Mouse (Mus musculus): Measurements from ENCODE around the gene Wdr47. TPM values are rescaled to one million over a fixed set of nuclear protein-coding genes. Genes with fewer than 3 reads are reported as not detected.

Wdr47 gene
- total RNA-seq, 2 experiments from 2014 or later, result 7.6 to 9.5 TPM

DNA sequence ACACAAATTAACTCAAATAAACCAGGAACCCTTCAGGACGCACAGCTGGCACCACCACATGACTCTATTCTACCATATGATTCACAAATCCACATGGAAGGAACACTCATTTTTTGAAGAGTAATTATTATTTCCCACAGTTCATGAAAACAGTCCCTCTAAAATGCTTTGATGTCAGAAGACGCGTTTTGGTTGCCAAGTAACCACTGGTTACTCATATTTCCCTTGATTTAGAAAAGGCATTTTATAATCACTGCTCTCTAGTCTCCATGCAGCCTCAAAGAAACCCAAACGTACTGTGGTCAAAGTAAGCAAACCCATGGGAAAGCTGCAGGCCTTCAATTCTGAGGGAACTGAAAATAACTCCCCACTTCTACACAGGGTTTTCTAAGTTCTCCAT, 98.9 kb downstream of the Wdr47 start:
- intact Hi-C loops (cut with DNase I), result no loop called here

DNA sequence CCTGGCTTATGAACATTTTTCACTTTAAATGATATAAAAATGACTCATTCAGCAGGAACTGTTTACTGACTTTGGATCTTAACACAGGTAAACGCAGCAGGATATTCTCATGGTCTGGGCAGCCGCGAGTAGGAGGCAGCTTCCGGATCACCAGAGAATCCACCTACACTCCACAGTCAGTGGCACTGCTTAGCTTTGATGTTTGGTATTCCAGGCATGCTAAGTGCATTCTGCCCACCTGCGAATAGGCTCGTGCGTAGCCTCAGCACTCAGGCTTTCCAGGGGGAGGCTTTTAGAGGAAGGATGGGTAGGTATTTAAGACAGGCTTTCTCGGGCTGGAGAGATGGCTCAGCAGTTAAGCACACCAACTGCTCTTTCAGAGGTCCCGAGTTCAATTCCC, 103.2 kb downstream of the Wdr47 start:
- intact Hi-C loops (cut with DNase I), result no loop called here

More for the DNA sequence above, 98.9 kb downstream of the Wdr47 start:
- no peak for DNase-seq

More for the DNA sequence above, 103.2 kb downstream of the Wdr47 start:
- no peak for DNase-seq

Small RNA genes lying within 50 kb of the gene (microRNA-seq; reads per million reads assigned to microRNA genes)
- 0 reads per million in 2 experiments for gene Gm22860 (ENCODE audit: borderline number of aligned reads in 2 of 2)

Other genes starting within 250 kb of the Wdr47 start
- gene Mybphl, start 226.4 kb upstream of the Wdr47 start, total RNA-seq (2021), result 10 to 100 TPM; 46.4 to 54.6 TPM
- under 1 TPM; 0.39 to 0.68 TPM for gene Psrc1, start 207.4 kb upstream of the Wdr47 start, total RNA-seq (2021)
- 1 to 10 TPM; 6.6 to 7.4 TPM for gene Celsr2, start 175.7 kb upstream of the Wdr47 start, total RNA-seq (2021)
- gene Sars, start 146.1 kb upstream of the Wdr47 start, total RNA-seq (2021), result 10 to 100 TPM; 82.6 to 83.9 TPM
- gene 1700013F07Rik, start 57.1 kb upstream of the Wdr47 start, total RNA-seq (2021), result not detected
- gene 5330417C22Rik, start 54.7 kb upstream of the Wdr47 start, total RNA-seq (2021), result not detected
- 10 to 100 TPM; 27.0 to 29.9 TPM for gene Tmem167b, start 28.8 kb upstream of the Wdr47 start, total RNA-seq (2021)
- 10 to 100 TPM; 14.8 to 17.5 TPM for gene Taf13, start 19.6 kb upstream of the Wdr47 start, total RNA-seq (2021)
- 10 to 100 TPM; 43.0 to 49.1 TPM for gene Clcc1, start 62.6 kb downstream of the Wdr47 start, total RNA-seq (2021)
- gene Gpsm2, start 131.0 kb downstream of the Wdr47 start, total RNA-seq (2021), result 1 to 10 TPM; 2.0 to 2.5 TPM
- not detected for gene Aknad1, start 148.4 kb downstream of the Wdr47 start, total RNA-seq (2021)
- gene Stxbp3, start 249.2 kb downstream of the Wdr47 start, total RNA-seq (2021), result 10 to 100 TPM; 23.5 to 29.3 TPM

All from heart, postnatal 36 days (tissue).